Mouse (Mus musculus): ENCODE results near the gene 3110082I17Rik. TPM values are rescaled to one million over a fixed set of nuclear protein-coding genes. Genes with fewer than 3 reads are reported as not detected.

Gene 3110082I17Rik
- 12.7 and 15.8 TPM in 2 replicates for polyA plus RNA-seq (2012; rRNA removed)

DNA sequence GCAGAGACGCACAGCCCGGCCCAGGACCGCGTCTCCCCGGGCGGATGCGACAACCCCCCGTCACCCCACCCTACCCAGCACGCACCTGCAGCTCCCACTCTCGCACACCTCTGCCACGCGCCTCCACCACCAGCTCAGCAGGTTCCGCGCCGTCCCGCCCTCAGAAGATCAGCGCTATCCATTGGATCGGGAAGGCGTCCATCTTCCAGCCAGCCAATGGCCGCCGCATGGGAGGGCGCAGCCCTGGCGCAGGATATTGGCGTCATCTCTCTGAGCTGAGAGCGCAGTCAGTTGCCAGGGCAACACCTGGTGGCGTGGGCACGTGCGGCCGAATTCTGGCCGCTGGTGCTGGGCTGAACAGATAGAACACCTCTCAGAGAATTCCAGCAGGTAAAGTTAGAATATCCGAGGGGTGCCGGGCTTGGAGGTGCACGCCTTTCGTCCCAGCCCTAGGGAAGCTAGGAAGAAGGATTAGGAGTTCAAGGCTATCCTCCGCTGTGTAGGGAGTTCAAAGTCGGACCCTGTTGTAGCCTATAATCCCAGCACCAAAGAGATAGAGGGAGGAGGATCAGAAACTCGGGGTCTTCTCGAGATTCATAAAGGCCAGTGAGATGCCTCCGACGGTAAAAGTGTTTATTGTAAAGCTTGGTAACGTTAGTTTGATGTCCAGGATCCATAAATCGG lies at the start of gene 3110082I17Rik:
Gene 3110082I17Rik, minus strand, starts transcription at position 144 of the 684 bp plus-strand sequence.

DNA sequence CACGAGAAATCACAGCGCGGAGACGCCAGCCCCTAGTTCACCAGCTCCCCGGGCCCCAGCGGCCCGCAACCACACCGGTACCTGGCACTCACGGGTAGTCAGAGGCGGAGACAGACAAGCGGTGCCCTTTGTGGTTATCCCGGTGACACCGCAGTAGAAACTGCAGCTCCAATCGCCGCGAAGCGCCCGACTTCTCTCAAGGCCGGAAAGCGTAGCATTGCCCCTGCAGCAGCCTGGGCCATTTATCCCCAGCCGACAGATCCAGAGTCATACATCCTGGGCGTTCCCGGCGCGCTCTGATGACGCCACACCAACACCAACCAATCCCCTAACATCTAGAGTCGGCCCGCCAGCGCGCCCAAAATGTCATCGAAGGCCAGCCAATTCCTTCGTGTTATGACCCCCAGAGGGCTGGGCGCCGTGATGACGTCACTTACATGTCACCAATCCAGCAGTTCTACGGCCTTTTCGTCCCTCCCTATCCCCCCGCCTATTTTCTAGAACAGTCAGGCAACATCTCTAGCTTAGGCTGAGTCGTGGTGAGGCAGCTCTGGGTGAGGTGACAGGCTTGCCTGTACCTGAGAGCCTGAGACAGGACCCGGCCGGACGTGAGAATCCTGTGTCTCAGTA lies 24.0 kb upstream of the 3110082I17Rik start, which contains the start of gene Zfand2a:
Gene Zfand2a, minus strand, starts transcription at position 365 of the 630 bp plus-strand sequence.

DNA sequence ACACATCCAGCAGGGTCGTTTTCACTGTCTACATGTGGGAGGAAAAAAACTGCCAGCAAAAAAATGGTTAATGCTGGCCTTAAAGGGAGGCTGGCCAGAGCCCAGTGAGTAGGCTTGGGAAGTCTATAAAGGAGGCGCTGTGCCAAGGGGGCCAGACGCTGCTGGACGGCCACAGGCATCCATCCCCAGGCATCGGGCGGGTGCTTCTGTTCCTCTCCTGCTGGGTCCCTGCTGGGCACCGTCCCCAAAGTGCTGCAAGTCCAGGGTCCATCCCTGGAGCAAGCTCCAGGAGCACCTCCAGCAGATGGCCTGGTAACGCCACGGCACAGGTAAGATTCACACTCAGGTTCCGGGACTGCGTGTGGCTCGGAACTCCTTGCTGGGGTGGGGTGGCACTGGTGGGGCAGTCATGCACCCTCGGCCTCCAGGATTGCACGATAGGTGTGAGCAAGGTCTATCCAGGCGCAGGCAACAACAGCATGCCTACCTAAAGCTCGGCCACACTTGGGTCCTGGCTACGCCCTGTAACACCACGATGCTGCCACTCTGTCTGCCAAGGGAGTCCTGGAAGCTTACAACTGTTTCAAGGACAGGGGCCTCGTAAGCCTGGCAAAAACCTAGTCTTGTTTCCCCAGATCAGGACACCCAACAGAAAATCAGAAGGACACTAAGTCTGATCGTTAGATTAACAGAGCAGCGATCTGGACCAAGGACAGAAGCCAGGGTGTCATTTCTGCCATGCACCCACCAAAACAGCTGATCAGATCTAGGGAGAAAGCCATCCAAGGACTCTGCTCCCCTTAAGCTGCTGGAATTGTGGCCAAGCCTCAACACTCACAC lies 37.1 kb downstream of the 3110082I17Rik start, which contains the start of gene Gper1:
Gene Gper1, plus strand, starts transcription at position 126 of the 840 bp plus-strand sequence.

DNA sequence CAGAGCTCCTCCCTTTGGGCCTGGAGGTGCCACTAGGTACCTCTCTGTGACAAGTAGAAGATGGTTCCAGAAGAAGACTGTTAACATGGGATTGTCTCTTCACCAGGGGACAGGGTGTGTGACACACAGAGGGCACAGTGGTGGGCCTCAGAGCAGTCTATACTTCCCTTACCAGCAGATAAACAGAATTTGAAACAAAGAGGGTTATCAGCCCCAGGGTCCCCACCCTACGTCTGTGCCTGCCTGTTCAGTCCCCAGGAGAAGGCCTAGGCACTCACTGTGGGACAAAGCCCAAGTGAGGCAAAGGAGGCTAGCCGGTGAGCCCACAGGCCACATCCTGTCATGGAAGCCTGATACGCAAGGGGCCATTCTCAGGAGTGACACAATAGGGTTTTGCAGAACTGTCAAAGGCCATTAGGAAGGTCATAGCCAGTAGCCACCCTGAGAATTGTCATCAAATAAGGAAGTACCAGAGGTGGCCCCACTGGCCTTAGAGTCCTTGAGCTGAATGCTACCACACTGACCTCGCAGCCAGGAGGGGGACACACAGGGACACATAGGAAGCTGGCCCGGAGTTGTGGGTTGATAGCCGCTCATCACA lies 55.4 kb downstream of the 3110082I17Rik start, which contains the start of gene C130050O18Rik:
Gene C130050O18Rik, plus strand, starts transcription at position 480 of the 601 bp plus-strand sequence.

DNA sequence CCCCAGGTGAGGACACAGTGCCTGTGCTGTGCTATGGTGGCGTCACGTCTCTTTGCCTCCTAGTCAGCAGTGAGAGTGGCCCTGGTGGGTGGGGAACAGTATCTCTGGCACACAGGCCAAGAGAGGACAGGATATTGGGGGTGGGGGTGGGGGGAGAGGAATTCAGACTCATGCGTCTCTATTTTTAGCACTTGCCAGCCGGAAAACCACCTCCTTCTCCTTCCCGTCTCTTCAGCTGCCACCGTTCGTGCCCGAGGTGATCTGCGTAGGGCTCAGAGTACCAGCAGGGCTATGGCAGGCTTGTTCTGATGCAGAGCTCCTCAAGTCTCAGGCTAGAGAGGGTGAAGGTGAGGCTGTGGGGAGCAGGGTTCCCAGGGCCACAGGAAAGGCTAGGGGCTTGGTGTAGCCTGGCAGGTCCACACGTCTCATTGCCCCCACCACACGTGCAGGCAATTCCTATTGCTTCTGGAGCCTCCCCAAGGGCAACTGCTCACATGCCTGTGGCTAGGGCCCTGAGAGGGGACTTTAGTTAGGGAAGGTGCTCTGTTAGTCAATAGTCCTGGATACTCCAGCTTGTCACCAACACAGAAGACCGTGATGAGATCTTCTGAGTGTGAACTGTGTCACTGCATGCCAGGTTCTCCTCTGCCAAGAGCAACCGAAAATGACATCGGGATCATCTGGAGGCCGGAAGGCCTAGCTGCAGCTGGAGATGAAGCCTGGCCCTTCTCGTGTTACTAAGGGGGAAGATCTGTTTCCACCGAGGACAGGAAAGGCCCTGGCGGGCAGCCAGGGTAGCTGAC lies 82.7 kb downstream of the 3110082I17Rik start, which contains the start of gene Gpr146:
Gene Gpr146, plus strand, starts transcription at position 230 of the 803 bp plus-strand sequence.

DNA sequence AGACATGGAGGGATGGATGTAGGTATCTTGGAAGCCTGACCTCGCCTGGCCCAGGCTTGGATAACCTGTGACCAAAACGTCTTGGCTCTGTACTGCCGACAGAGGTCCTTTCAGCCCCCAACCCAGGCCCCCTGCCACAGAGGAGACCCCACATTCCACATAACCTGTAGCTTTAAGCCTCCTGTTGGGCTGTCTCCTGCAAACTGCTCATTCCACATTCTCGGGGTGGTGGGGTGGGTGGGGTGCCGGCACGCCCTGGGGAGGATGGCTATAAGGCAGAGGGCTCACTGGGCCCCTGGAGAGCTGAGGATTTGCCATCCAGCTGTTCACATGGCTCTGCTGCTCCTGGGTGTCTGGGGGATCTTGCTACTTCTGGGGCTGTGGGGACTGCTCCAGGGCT lies 108.0 kb downstream of the 3110082I17Rik start, which contains the start of gene Cyp2w1:
Gene Cyp2w1, plus strand, starts transcription at position 301 of the 400 bp plus-strand sequence.

DNA sequence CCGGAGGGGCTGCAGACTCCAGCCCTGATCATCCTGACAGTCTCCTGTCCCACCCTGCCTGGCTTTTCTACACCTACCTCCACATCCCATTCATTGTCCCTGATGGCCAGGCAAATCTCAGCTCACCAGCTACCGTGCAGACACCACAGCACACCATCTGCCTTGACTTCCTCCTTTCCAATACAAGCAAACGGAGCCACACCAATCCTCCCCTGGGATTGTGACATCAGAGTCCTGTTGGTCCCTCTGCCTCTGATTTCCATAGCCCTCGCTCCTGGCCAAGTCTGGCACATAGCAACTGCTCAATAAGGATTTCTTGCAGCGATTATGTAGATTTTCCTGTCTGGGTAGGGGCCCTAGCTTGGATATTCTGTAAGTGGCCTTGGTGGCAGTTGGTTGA lies 109.2 kb downstream of the 3110082I17Rik start, which contains the start of gene Cox19:
Gene Cox19, minus strand, starts transcription at position 285 of the 400 bp plus-strand sequence.

DNA sequence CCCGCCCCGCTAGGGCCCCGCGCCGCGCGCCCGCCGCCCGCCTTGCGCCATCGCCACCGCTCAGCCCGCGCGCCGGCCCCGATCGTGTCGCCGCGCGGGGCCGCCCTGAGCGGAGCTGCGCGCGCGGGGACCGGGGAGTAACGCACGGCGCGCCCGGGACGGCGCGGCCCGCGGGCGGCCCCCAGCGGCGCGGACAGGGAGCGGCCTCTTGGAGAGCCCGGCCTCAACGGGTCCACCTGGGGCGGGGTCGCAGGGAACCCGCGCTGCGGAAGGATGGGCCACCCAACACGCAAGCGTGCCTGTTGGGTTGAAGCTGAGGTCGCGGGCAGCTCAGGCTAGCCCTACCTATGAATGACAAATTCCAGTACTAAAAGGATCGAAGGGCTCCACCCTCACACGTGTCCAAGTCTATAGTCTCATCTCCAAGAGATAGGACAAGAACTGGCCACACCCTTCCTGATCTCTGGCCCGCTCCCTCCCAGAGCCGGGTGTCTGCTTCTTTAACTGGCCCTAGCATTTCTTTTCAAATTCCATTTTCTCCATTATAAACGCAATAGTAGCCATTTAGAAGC lies 134.8 kb downstream of the 3110082I17Rik start, which contains the start of gene Adap1:
Gene Adap1, minus strand, starts transcription at position 228 of the 572 bp plus-strand sequence.

Other genes with a start within 250 kb of the 3110082I17Rik start
- 108 and 115 TPM in 2 replicates for gene Get4, start 208.2 kb downstream of the 3110082I17Rik start, polyA plus RNA-seq (2012; rRNA removed)
- 34.0 and 40.2 TPM in 2 replicates for gene Adap1, start 134.9 kb downstream of the 3110082I17Rik start, polyA plus RNA-seq (2012; rRNA removed)
- 113 and 118 TPM in 2 replicates for gene Cox19, start 109.1 kb downstream of the 3110082I17Rik start, polyA plus RNA-seq (2012; rRNA removed)
- gene Cyp2w1, start 107.9 kb downstream of the 3110082I17Rik start, polyA plus RNA-seq (2012; rRNA removed) = 0.09 and 1.9 TPM in 2 replicates
- 1.3 and 1.6 TPM in 2 replicates for gene Gpr146, start 82.8 kb downstream of the 3110082I17Rik start, polyA plus RNA-seq (2012; rRNA removed)
- gene C130050O18Rik, start 55.2 kb downstream of the 3110082I17Rik start, polyA plus RNA-seq (2012; rRNA removed) = 0.41 and 1.7 TPM in 2 replicates
- gene Gper1, start 37.4 kb downstream of the 3110082I17Rik start, polyA plus RNA-seq (2012; rRNA removed) = 5.0 and 5.1 TPM in 2 replicates
- 19.8 and 22.1 TPM in 2 replicates for gene Zfand2a, start 24.0 kb upstream of the 3110082I17Rik start, polyA plus RNA-seq (2012; rRNA removed)
- gene Uncx, start 83.0 kb upstream of the 3110082I17Rik start, polyA plus RNA-seq (2012; rRNA removed) = 21.5 and 29.7 TPM in 2 replicates

Data from central nervous system, embryonic 14 days (tissue).